Mouse (Mus musculus) R1 (cell line): ENCODE measurements around the gene Thap4.
"Not testable (repeated sequence)": the region's sequence is repeated elsewhere in the genome, so short reads cannot be mapped to it uniquely, and the experiment has no call there.

Experiments
- DNase-seq: peaks from one replicate; pipeline ENCODE4 v3.0.0-alpha.2; 2018; ENCODE audit warnings: low read depth, low spot score

Thap4 gene

DNA sequence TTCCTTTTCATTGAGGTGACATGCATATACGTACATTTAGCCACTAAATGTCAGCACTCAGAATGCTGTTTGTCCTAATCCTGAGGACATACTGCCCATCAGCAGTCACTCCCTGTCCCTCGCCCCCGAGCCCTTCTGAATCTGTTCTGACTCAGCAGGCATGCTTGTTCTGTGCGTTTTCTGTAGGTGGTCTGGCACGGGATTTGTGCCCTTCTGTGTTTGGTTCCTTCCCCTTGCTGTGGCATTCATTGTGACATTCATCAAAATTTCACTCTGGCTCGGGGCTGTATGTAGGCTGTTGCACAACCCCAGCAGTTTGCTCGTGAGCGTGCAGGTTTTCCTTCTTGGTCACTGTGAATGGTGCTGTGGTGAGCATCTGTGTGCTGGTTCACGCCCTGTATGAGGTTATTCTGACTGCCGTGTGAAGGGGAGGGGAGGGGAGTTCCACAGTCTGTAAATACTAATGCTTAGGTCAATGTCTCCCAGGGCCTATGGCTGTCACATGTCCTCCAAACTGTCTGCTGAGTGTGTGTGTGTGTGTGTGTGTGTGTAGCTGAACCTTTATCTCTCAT, 62.8 kb downstream of the Thap4 start:
- DNase-seq: no peak

DNA sequence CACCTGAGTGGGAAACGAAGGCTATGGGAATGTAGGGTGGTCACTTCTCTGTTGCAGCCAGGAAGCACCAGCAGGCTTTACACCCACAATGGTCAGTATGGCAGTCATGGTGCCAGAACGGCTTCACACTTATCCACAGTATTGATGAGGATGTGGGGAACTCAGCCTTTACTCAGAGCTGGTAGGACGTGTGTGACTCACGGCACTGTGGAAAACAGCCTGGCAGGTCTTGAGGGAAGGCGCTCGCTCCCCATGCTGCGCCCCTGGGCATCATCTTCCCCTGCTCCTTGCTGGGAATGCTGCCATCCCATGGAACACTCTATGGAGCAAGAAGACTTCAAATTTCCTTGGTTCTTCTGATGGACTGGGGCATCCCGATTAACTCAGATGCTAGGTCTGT, 63.6 kb downstream of the Thap4 start:
- no peak for DNase-seq

DNA sequence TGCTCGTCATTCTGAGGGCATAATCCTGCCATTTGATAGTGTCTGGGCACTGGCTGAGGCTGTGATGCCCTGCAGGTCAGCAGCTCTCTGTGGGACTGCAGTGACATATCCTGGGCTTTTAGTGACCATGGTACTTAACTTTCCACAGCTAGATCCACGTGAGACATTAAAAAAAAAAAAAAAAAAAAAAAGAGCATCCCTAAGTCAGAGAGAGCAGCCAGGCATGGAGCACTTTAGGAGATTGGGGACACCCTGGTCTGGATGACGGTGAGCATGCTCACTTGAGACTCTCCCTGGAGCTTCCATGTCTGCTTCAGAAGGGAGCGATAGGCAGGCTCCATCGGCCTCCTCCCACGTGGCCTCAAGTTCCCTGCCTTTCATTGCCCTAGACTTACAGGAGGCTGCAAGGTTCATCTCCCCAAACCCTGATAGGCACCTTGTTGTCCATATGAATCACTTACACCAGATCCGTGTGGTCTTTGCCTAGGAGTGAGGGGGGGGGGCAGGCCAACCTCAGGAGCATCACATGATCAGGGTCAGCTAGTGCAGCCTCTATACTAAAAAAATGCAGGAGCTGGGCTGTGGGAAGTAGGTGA, 64.7 kb downstream of the Thap4 start:
- DNase-seq: no peak

GRCm38 (mm10) chr1:93688154-93688553, 66.5 kb downstream of the Thap4 start:
- no peak for DNase-seq

DNA sequence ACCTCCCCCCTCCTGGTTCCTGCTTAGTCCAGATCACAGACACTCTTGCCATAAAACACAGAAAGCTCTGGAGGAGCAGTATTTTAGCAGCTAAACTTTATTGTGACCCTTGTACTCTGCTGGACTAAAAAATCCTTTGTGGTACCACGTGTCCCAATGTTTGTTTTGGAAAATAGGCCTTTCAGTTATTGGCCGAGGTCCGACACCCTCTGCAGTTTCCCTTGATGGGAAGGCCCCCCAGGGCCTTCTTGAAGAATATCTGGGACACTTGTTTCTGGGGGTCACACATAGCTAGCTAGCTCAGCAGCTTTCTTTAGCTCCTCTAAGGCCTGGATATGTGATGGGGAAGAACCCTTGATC, 67.7 kb downstream of the Thap4 start:
- no peak for DNase-seq

DNA sequence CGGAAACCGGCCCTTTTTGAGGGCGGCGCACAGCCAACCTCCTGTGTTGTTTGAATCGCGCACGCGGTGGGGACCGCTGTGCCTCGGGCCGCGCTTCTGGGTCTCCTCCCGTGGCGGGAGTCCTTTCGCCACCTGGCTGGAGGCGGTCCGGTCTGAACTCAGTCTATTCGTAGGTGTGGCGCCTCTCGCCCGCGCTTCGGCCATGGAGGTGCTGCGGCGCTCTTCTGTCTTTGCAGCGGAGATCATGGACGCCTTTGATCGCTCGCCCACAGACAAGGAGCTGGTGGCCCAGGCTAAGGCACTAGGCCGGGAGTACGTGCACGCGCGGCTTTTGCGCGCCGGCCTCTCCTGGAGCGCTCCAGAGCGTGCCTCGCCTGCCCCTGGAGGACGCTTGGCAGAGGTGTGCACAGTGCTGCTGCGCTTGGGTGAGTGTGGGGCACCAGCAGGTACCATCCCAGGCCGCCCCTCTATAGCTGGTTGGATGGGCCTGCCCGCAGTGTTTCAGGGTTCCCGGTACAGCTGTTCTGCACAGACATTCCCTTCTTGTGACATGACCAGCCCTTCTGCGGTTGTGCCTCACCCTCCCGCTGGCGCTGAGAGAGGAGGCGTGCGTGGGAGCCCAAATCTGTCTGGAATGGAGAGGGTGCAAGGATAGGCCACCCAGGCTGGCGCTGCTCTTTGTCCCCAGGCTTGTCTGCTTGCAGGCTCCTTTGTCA, 68.3 kb downstream of the Thap4 start:
- DNase-seq: peak; percentile 87

GRCm38 (mm10) chr1:93685401-93686244, 69.0 kb downstream of the Thap4 start, which contains the start of gene Bok:
Gene Bok, plus strand, starts transcription at chr1:93685660.
- peak; percentile 88 for DNase-seq

GRCm38 (mm10) chr1:93679889-93680568, 74.6 kb downstream of the Thap4 start:
- peak; percentile 58 for DNase-seq

DNA sequence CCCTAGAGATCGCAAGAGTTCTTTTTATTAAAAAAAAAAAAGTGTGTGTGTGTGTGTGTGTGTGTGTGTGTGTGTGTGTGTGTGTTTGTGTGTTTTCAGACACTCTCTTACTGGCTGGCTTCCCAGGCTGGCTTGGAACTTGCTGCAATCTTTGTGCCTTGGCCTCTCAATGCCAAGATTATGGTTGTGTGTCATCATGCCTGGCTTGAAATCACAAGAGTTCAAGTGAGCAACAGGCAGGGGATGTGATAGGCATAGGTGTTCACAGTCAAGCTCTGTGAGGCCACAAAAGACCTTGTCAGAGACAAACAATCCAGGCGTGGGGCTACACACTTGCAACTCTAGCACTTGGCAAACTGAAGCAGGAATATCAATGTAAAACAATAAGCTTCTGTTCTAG, 76.3 kb downstream of the Thap4 start:
- no peak for DNase-seq

DNA sequence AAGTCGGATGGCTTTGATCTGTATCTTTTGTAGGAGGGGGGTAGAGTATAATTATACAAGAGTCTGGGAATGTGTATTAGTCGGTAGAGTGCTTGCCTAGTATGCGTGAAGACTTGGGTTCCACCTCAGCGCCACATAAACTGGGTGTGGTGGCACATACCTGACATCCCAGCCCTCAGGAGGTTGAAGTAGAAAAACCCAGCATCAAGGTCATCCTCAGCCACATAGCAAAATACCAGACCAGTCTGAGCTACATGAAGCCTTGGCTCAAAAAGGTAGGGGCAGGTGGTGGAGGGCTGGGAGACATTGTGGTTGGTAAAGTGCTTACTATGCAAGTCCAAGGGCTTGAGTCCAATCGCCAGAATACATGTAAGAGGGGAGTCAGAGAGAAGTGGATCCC, 82.0 kb downstream of the Thap4 start:
- peak; percentile 67 for DNase-seq

- DNase-seq: no peak
Measured at GRCm38 (mm10) chr1:93669941-93670340, 84.7 kb downstream of the Thap4 start.

DNA sequence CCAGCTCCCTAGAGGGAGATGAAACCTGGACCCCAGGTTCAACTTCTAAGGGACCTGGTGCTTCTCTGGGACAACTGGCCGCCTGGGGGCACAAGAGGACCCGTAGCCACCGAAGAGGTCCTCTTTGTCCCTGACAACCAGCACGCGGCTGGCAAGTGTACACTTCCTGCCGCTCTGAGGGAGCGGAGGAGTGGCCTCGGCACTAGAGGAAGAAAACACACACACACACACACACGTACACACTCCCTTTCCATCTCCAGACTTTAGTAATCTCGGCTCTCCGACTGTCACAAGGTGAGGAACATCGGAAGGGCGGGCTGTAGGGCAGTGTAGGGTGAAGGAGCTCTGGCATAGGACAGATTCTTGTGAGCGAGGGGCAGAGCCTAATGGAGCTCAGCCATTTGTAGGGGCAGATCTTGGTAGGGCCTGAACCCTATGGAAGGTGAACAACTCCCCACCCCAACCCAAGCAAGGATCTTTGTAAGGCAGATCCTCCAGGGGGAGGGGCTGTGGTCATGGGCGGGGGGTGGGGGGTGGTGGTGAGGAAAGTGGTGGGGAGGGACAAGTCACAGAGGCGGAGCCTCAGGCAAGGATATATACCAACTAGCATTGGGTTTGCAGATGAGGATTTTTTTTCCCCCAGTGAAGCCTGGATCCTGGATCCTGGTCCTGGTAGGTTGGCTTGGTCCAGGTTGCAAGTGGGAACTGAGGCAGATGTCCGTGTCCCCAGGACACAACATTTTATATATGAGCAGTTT, 85.7 kb downstream of the Thap4 start:
- peak; percentile 87 for DNase-seq

GRCm38 (mm10) chr1:93667760-93668400, 86.8 kb downstream of the Thap4 start:
- DNase-seq: peak; percentile 89

- not testable (repeated sequence) for DNase-seq
Measured at GRCm38 (mm10) chr1:93658559-93658958, 96.1 kb downstream of the Thap4 start, which contains the start of gene Stk25. Gene Stk25, minus strand, starts transcription at chr1:93658659.

GRCm38 (mm10) chr1:93657025-93657360, 97.7 kb downstream of the Thap4 start:
- DNase-seq: no peak

- no peak for DNase-seq
Measured at GRCm38 (mm10) chr1:93656325-93657024, 98.2 kb downstream of the Thap4 start.

GRCm38 (mm10) chr1:93654798-93655197, 99.9 kb downstream of the Thap4 start:
- no peak for DNase-seq

- DNase-seq: no peak
Measured at GRCm38 (mm10) chr1:93654275-93654674, 100.4 kb downstream of the Thap4 start.
